Mouse (Mus musculus) midbrain, embryonic 14.5 days (tissue): ENCODE data around the gene 7530416G11Rik. TPM values are rescaled to one million over a fixed set of nuclear protein-coding genes. Genes with fewer than 3 reads are reported as not detected.

Source experiments
- ATAC-seq: fragments of 200-750 bp; cut with Nextera tagmentation; 2 replicates; pipeline ENCODE4 v1.8.0; 2017; ENCODE audit warnings: moderate number of reproducible peaks, moderate library complexity; ENCODE audit not compliant: low FRiP score, low TSS enrichment
- DNase-seq: peaks from one replicate; pipeline ENCODE4 v3.0.0-alpha.2; 2015
- H3K27ac ChIP-seq: fragments of 300-500 bp; sonication (generic); replicated peaks from 2 replicates; pipeline ENCODE4 v1.5.1; 2014; ENCODE audit warnings: mild to moderate bottlenecking, low read depth, low read length, moderate library complexity
- H3K27me3 ChIP-seq: fragments of 300-500 bp; sonication (generic); 2 replicates; pipeline ENCODE4 v1.6.1; 2014; ENCODE audit warnings: low read length, control low read depth, mixed read lengths; ENCODE audit not compliant: control insufficient read depth, insufficient read depth
- H3K36me3 ChIP-seq: fragments of 300-500 bp; sonication (generic); 2 replicates; pipeline ENCODE4 v1.6.1; 2014; ENCODE audit warnings: low read length, control low read depth; ENCODE audit not compliant: control insufficient read depth, insufficient read depth
- H3K4me1 ChIP-seq: fragments of 300-500 bp; sonication (generic); 2 replicates; pipeline ENCODE4 v1.6.1; 2014; ENCODE audit warnings: mild to moderate bottlenecking, antibody characterized with exemption, low read length, control low read depth; ENCODE audit not compliant: control insufficient read depth, insufficient read depth
- H3K4me2 ChIP-seq: fragments of 300-500 bp; sonication (generic); 2 replicates; pipeline ENCODE4 v1.6.1; 2014; ENCODE audit warnings: mild to moderate bottlenecking, low read length, moderate library complexity
- H3K4me3 ChIP-seq: fragments of 300-500 bp; sonication (generic); replicated peaks from 2 replicates; pipeline ENCODE4 v1.5.1; 2014; ENCODE audit warnings: low read depth, low read length
- H3K9ac ChIP-seq: fragments of 300-500 bp; sonication (generic); replicated peaks from 2 replicates; pipeline ENCODE4 v1.6.1; 2014; ENCODE audit warnings: mild to moderate bottlenecking, low read length, moderate library complexity
- H3K9me3 ChIP-seq: fragments of 300-500 bp; sonication (generic); 2 replicates; pipeline ENCODE4 v1.6.1; 2016; ENCODE audit warnings: low read length, control low read depth, mixed read lengths; ENCODE audit not compliant: control insufficient read depth
- WGBS: fragments of 180-500 bp; shearing (Covaris S2); extraction: QIAGEN DNeasy Blood & Tissue Kit; methylation state at CpG from one replicate; pipeline ENCODE4 v1.1.7; 2014; 5-methylcytosine and 5-hydroxymethylcytosine counted together
- polyA plus RNA-seq: library from polyadenylated mRNA; unstranded; fragments of >200 nt; fragmentation: Nextera tagmentation; extraction: Ambion mirVana; gene quantifications from 2 replicates; pipeline ENCODE4 v1.2.1, GENCODE M21; 2014

7530416G11Rik gene
- polyA plus RNA-seq, 1 experiment from 2014 or later, result not detected

DNA sequence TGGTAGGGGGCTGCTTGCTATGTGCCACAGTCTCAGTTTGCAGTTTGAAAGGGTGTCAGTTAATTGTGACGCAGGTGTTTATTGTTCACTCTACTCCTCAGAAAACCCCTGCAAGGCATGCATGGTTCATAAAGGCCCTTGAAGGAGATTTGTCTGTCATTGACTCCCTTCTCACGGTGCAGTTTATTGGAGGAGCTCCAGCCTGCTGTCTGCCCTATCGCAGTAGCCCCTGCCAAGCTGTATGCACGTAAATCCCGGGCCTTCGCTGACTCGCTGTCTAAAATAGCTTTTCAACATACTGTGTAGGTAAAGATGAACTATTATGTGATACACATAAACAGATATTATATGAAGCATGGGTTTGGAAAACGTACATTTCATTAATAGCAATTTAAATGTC lies 45.2 kb downstream of the 7530416G11Rik start:
- H3K4me3 ChIP-seq, result no peak overlapping the region
- H3K9me3 ChIP-seq, result no peaks in the 10 kb centered on the region
- peaks cover 13% of the 10 kb centered on the region for H3K36me3 ChIP-seq
- H3K27me3 ChIP-seq, result peaks cover 3% of the 10 kb centered on the region; the same call in 1 of the 2 replicates
- H3K9ac ChIP-seq, result no peak overlapping the region
- peak overlapping the region; percentile 65 for H3K27ac ChIP-seq
- DNase-seq (peak; percentile 72), ATAC-seq (no peak)
- WGBS, result 27% methylated on average over 8 of the region's 8 CpGs
- H3K4me1 ChIP-seq, result peaks cover 76% of the 10 kb centered on the region
- peak overlapping the region; percentile 6; the same call in 1 of the 2 replicates for H3K4me2 ChIP-seq

- DNase-seq (no peak), ATAC-seq (no peak)
- peak overlapping the region; percentile 65 for H3K27ac ChIP-seq
- no peaks in the 10 kb centered on the region for H3K9me3 ChIP-seq
- H3K4me2 ChIP-seq, result no peak overlapping the region
- H3K27me3 ChIP-seq, result peaks cover 3% of the 10 kb centered on the region; the same call in 1 of the 2 replicates
- peaks cover 68% of the 10 kb centered on the region for H3K4me1 ChIP-seq
- H3K4me3 ChIP-seq, result no peak overlapping the region
- 48% methylated on average over 8 of the region's 8 CpGs for WGBS
- peaks cover 6% of the 10 kb centered on the region; the same call in 1 of the 2 replicates for H3K36me3 ChIP-seq
- H3K9ac ChIP-seq, result no peak overlapping the region
These were observed 46.1 kb downstream of the 7530416G11Rik start for GRCm38 (mm10) chr15:85456891-85457290.

DNA sequence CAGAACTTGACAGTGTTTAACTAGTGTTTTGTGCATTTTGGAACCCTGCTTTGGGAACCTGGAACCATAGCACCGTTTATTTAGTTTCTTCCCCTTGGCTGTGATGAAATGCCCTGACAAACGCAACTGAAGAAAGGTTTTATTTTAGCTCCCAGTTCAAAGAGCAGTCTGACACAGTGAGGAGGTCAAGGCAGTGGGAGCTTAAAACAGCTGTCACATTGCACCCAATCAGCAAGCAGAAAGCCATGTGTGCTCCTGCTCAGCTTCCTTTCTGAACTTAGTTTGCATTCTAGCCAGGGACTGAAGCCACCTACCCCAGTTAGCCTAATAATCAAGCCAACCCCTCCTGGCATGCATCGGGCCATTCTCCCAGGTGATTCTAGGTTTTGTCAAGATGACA lies 56.4 kb downstream of the 7530416G11Rik start:
- Histone ChIP-seq H3K4me3 (no peak overlapping the region), H3K4me2 (no peak overlapping the region), H3K36me3 (peaks cover 19% of the 10 kb centered on the region), H3K27me3 (no peaks in the 10 kb centered on the region), H3K9me3 (no peaks in the 10 kb centered on the region), H3K27ac (no peak overlapping the region), H3K9ac (no peak overlapping the region), H3K4me1 (no peaks in the 10 kb centered on the region)
- no peak for ATAC-seq
- 85% methylated on average over 3 of the region's 3 CpGs for WGBS
- DNase-seq, result no peak

Other genes starting within 250 kb of the 7530416G11Rik start
- 528 and 574 TPM in 2 replicates for gene Atxn10, start 167.0 kb downstream of the 7530416G11Rik start, polyA plus RNA-seq
- 38.0 and 43.1 TPM in 2 replicates for gene Wnt7b, start 79.2 kb upstream of the 7530416G11Rik start, polyA plus RNA-seq
- gene Ppara, start 231.8 kb upstream of the 7530416G11Rik start, polyA plus RNA-seq, result 0.89 and 1.2 TPM in 2 replicates